Mouse (Mus musculus): ENCODE data around the gene Vmn2r92. TPM values are rescaled to one million over a fixed set of nuclear protein-coding genes. Genes with fewer than 3 reads are reported as not detected.
"Not testable (repeated sequence)": the region's sequence is repeated elsewhere in the genome, so short reads cannot be mapped to it uniquely, and the experiment has no call there.

Vmn2r92 gene
- not detected in 2 replicates for total RNA-seq (2017)

- ATAC-seq (replicated peaks; ENCODE audit: low read depth, poor library complexity, severe bottlenecking): not testable (repeated sequence)
Measured at GRCm38 (mm10) chr17:18151587-18151986, at the start of gene Vmn2r92. Gene Vmn2r92, plus strand, starts transcription at chr17:18151887.

- ATAC-seq (replicated peaks; ENCODE audit: low read depth, poor library complexity, severe bottlenecking): not testable (repeated sequence)
Measured at GRCm38 (mm10) chr17:18102265-18102664, 49.4 kb upstream of the Vmn2r92 start.

- ATAC-seq (replicated peaks; ENCODE audit: low read depth, poor library complexity, severe bottlenecking): not testable (repeated sequence)
Measured at GRCm38 (mm10) chr17:18161194-18161593, 9.5 kb downstream of the Vmn2r92 start.

GRCm38 (mm10) chr17:18189732-18190131 is 38.0 kb downstream of the Vmn2r92 start:
- no peak for ATAC-seq (replicated peaks; ENCODE audit: low read depth, poor library complexity, severe bottlenecking)

- no peak for ATAC-seq (replicated peaks; ENCODE audit: low read depth, poor library complexity, severe bottlenecking)
Measured at GRCm38 (mm10) chr17:18221300-18221699, 69.6 kb downstream of the Vmn2r92 start.

GRCm38 (mm10) chr17:18231996-18232395 is 80.3 kb downstream of the Vmn2r92 start:
- no peak for ATAC-seq (replicated peaks; ENCODE audit: low read depth, poor library complexity, severe bottlenecking)

GRCm38 (mm10) chr17:18236931-18237330 is 85.2 kb downstream of the Vmn2r92 start:
- no peak for ATAC-seq (replicated peaks; ENCODE audit: low read depth, poor library complexity, severe bottlenecking)

Other genes starting within 250 kb of the Vmn2r92 start
- not detected in 2 replicates for gene Fpr-rs4, start 130.2 kb upstream of the Vmn2r92 start, total RNA-seq (2017)
- gene Vmn2r124, start 102.5 kb upstream of the Vmn2r92 start, total RNA-seq (2017): not detected in 2 replicates
- not detected in 2 replicates for gene Vmn2r91, start 66.9 kb upstream of the Vmn2r92 start, total RNA-seq (2017)
- gene Vmn2r94, start 125.9 kb downstream of the Vmn2r92 start, total RNA-seq (2017): not detected in 2 replicates
- not detected in 2 replicates for gene Vmn2r93, start 146.2 kb downstream of the Vmn2r92 start, total RNA-seq (2017)